8 mouse cellular contexts compared by ENCODE assay signal in the genomic region with DNA sequence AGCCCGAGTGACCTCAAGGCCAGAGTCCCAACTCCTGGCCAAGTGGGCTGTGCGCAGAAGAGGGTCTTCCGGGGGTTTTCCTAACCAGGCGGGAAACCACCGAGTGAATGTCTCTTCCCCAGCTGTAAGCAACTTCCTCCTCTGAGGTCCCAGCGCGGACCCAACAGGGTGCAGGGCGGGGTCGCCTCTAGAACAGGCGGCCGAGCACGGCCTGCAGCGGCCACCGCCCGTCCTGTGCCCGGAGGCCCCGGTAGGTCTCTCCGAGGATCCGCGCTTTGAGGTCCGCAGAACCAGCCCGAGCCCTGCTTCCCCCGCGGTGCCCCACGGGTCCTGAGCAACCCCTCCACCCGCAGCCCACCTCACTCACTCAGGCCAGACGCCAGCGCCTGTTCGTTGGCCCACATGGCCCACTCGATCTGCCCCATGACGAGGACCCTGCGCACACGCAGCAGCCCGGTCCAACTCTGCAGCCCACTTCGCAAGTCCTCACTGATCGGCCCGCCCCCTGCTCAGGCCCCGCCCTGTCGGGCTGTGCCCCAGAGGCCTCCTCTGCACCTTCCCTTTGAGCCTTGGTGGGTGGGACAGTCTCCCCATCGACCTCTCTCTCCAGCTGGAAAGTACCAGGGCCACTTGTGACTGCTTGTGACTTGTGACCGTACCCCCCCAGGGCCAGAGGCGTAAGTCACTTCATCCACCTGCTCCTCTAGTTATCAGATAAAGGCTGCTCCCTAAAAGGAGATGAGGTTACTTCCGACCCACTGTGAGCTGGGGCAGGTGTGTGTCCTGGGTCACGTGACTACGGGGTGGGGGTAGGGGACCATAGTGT. TPM values are rescaled to one million over a fixed set of nuclear protein-coding genes. Genes with fewer than 3 reads are reported as not detected.
A peak's percentile ranks its signal among the peaks of the same experiment; 100 is the strongest.
DNase-seq lines count a peak whose midpoint lies in the region; ATAC-seq and TF ChIP-seq lines count a peak whose summit lies in the region.

A gene (minus strand): TSS at position 488 of the 826 bp plus-strand sequence.

- H3K36me3 ChIP-seq in hindbrain, postnatal 0 days (ENCODE audit: insufficient read depth, low read length): peaks cover 22% of the 10 kb centered on the region; the same call in 1 of the 2 replicates
- H3K36me3 ChIP-seq in liver, embryonic 12.5 days: peaks cover 40% of the 10 kb centered on the region
- H3K36me3 ChIP-seq in myocyte (ENCODE audit: control insufficient read depth, insufficient read depth): peaks cover 14% of the 10 kb centered on the region

- peak; percentile 50 for DNase-seq in MEL-GATA-1-ER (ENCODE audit: extremely low read depth, low read depth)
- DNase-seq in gastrocnemius, postnatal 10 days: peak; percentile 68
- DNase-seq in hindbrain, postnatal 0 days (ENCODE audit: low spot score): peak; percentile 47
- DNase-seq in testis, postnatal 14 days (ENCODE audit: low spot score): peak; percentile 65
- DNase-seq in cerebellum, adult 9-10 months: no peak

- H3K27me3 ChIP-seq in hindbrain, postnatal 0 days (ENCODE audit: insufficient read depth, low read length): no peaks in the 10 kb centered on the region
- peaks cover 3% of the 10 kb centered on the region; the same call in 1 of the 2 replicates for H3K27me3 ChIP-seq in liver, embryonic 12.5 days (replicated peaks)
- H3K27me3 ChIP-seq in myocyte (ENCODE audit: control insufficient read depth, insufficient read depth, insufficient read length): no peaks in the 10 kb centered on the region

- H3K9me3 ChIP-seq in hindbrain, postnatal 0 days (ENCODE audit: low read length): no peaks in the 10 kb centered on the region
- 0 out of 2 replicates have a peak, but pooled peaks cover 3% of the 10 kb centered on the region for H3K9me3 ChIP-seq in liver, embryonic 12.5 days (replicated peaks)

- ATAC-seq in hindbrain, postnatal 0 days: peak; percentile 45
- peak; percentile 75 for ATAC-seq in liver, embryonic 12.5 days

- H3K27ac ChIP-seq in brown adipose tissue, adult 24 weeks (replicated peaks; ENCODE audit: low read depth, low read length): peak within 1 kb of the TSS; percentile 74
- H3K27ac ChIP-seq in hindbrain, postnatal 0 days: peak within 1 kb of the TSS; percentile 22; the same call in 1 of the 2 replicates
- H3K27ac ChIP-seq in liver, embryonic 12.5 days: peak within 1 kb of the TSS; percentile 68

- peak within 1 kb of the TSS; percentile 31; the same call in 1 of the 2 replicates for H3K9ac ChIP-seq in hindbrain, postnatal 0 days (replicated peaks; ENCODE audit: low read length)
- H3K9ac ChIP-seq in liver, embryonic 12.5 days: peak within 1 kb of the TSS; percentile 67

- H3K4me1 ChIP-seq in brown adipose tissue, adult 24 weeks (ENCODE audit: control insufficient read depth, insufficient read depth, insufficient read length, low read length): peaks cover 7% of the 10 kb centered on the region
- H3K4me1 ChIP-seq in hindbrain, postnatal 0 days (ENCODE audit: insufficient read depth, low read length): peaks cover 10% of the 10 kb centered on the region; the same call in 1 of the 2 replicates
- peaks cover 42% of the 10 kb centered on the region for H3K4me1 ChIP-seq in liver, embryonic 12.5 days

- peak within 1 kb of the TSS; percentile 78 for H3K4me3 ChIP-seq in brown adipose tissue, adult 24 weeks (ENCODE audit: insufficient read depth, low read depth, low read length)
- H3K4me3 ChIP-seq in hindbrain, postnatal 0 days (ENCODE audit: low read length): peak within 1 kb of the TSS; percentile 26
- H3K4me3 ChIP-seq in liver, embryonic 12.5 days: peak within 1 kb of the TSS; percentile 63
- no peak within 1 kb of the TSS for H3K4me3 ChIP-seq in myocyte

- no peaks in the 10 kb centered on the region for H3K79me2 ChIP-seq in myocyte (ENCODE audit: control insufficient read depth, insufficient read depth)

- no peak for TF ChIP-seq CTCF in hindbrain, postnatal 0 days (IDR thresholded peaks at IDR 0.05; ENCODE audit: low read depth)

- WGBS in hindbrain, postnatal 0 days: 8% methylated on average over 44 of the region's 45 CpGs
- WGBS in liver, embryonic 12.5 days (ENCODE audit: insufficient replicate concordance): 1% methylated on average over 45 of the region's 45 CpGs

- H3ac ChIP-seq in myocyte (ENCODE audit: control insufficient read depth, insufficient read length): no peak within 1 kb of the TSS

- H3K4me2 ChIP-seq in hindbrain, postnatal 0 days (ENCODE audit: low read depth, low read length): peak within 1 kb of the TSS; percentile 52
- peak within 1 kb of the TSS; percentile 90 for H3K4me2 ChIP-seq in liver, embryonic 12.5 days
- no peak within 1 kb of the TSS for H3K4me2 ChIP-seq in myocyte (ENCODE audit: low read depth)

- no peak for TF ChIP-seq POLR2A in myocyte (IDR thresholded peaks at IDR 0.05; ENCODE audit: insufficient read length, low read depth)

TF ChIP-seq in myocyte, 11 proteins besides CTCF, POLR2A, EP300 and RAD21:
- TF ChIP-seq E2F4 (IDR thresholded peaks at IDR 0.05; ENCODE audit: insufficient read depth) (no peak), POLR2AphosphoS2 (IDR thresholded peaks at IDR 0.05; ENCODE audit: insufficient read length, low read depth) (peak; percentile 47)

RNA-seq across cellular contexts. Expression of the gene that starts here (rescaled TPM):
- 15.3 and 16.5 TPM in 2 replicates for polyA plus RNA-seq in brown adipose tissue, adult 24 weeks (2012; ENCODE audit: insufficient read depth, insufficient read length, missing spikeins)
- total RNA-seq in gastrocnemius, postnatal 10 days (2021): 10 to 100 TPM; 23.8 to 28.6 TPM
- 19.6 and 30.6 TPM in 2 replicates for total RNA-seq in hindbrain, postnatal 0 days (2014; rRNA removed)
- polyA plus RNA-seq in hindbrain, postnatal 0 days (2015; fragmentation: Nextera tagmentation; extraction: Ambion mirVana): 44.0 and 46.2 TPM in 2 replicates
- polyA plus RNA-seq in liver, embryonic 12.5 days (2016; fragmentation: Nextera tagmentation; extraction: Ambion mirVana): 149 and 160 TPM in 2 replicates
- not detected for polyA plus RNA-seq in myocyte (2012; fragmentation: generic; extraction: Trizol)

Comparison
In these comparisons a context has a peak if more than half of its experiments do, and no peak if none do; other contexts are left out.
1. RNA of the gene that starts here (polyA plus RNA-seq): 149 to 160 TPM in liver, embryonic 12.5 days, 44.0 to 46.2 TPM in hindbrain, postnatal 0 days and 15.3 to 16.5 TPM in brown adipose tissue, adult 24 weeks; not detected in myocyte (single experiment); every median in the first group is over 10 times any median in the second.
2. H3K27ac ChIP-seq: peak in every context shown above with its lines; median percentile 74 in brown adipose tissue, adult 24 weeks; 68 in liver, embryonic 12.5 days; 22 in hindbrain, postnatal 0 days.